Mouse (Mus musculus) E14TG2a.4 (cell line): ENCODE results near the gene Atf6.

Experiments
- CTCF ChIP-seq: conservative IDR thresholded peaks from 2 replicates; pipeline ENCODE4 v1.5.1; 2014; ENCODE audit warnings: low read length
- NANOG ChIP-seq: IDR thresholded peaks from 2 replicates; pipeline ENCODE4 v1.6.1; 2014; ENCODE audit warnings: borderline replicate concordance, low read length, mixed read lengths
- POU5F1 ChIP-seq: IDR thresholded peaks from 2 replicates; pipeline ENCODE4 v1.6.1; 2014; ENCODE audit warnings: low read length, borderline replicate concordance

GRCm38 (mm10) chr1:170766997-170767396 is 100.6 kb downstream of the Atf6 start:
- no peak for TF ChIP-seq CTCF
- TF ChIP-seq NANOG = no peak
- TF ChIP-seq POU5F1 = no peak
